Mouse (Mus musculus) cerebellum, adult 2 months (tissue): ENCODE data around the gene Rdh1. TPM values are rescaled to one million over a fixed set of nuclear protein-coding genes. Genes with fewer than 3 reads are reported as not detected.
A peak's percentile ranks its signal among the peaks of the same experiment; 100 is the strongest.

Experiments used
- DNase-seq, 2 experiments: peaks; one replicate each; pipeline ENCODE4 v3.0.0; 2021
- H3K27ac ChIP-seq: fragments of 200-500 bp; 2 replicates; pipeline ENCODE4 v1.5.1; 2012; ENCODE audit warnings: low read length, control low read depth, inconsistent platforms; ENCODE audit not compliant: insufficient read depth
- H3K27me3 ChIP-seq: fragments of 200-500 bp; 2 replicates; pipeline ENCODE4 v1.6.1; 2012; ENCODE audit warnings: inconsistent platforms, mild to moderate bottlenecking, low read length, moderate library complexity; ENCODE audit not compliant: control insufficient read depth, insufficient read depth
- H3K4me1 ChIP-seq: fragments of 200-500 bp; 2 replicates; pipeline ENCODE4 v1.6.1; 2011; ENCODE audit warnings: low read length; ENCODE audit not compliant: control insufficient read depth, insufficient read depth
- H3K4me3 ChIP-seq: fragments of 200-500 bp; replicated peaks from 2 replicates; pipeline ENCODE3; 2011; ENCODE audit warnings: mild to moderate bottlenecking, low read depth, low read length, control low read depth; ENCODE audit not compliant: insufficient read depth
- CTCF ChIP-seq: fragments of 200-500 bp; IDR thresholded peaks from 2 replicates; pipeline ENCODE4 v1.5.1; 2011; ENCODE audit warnings: low read depth, mild to moderate bottlenecking, control low read depth, low read length, moderate library complexity, borderline replicate concordance; ENCODE audit not compliant: insufficient read depth
- POLR2A ChIP-seq: fragments of 200-500 bp; IDR thresholded peaks from 2 replicates; pipeline ENCODE4 v1.6.1; 2011; ENCODE audit warnings: low read length, control low read depth, borderline replicate concordance; ENCODE audit not compliant: insufficient read depth
- WGBS: fragments of 180-500 bp; shearing (Covaris S2); methylation state at CpG from one replicate; pipeline ENCODE4 v1.1.7; 2018; 5-methylcytosine and 5-hydroxymethylcytosine counted together
- polyA plus RNA-seq: library from polyadenylated mRNA; depleted of rRNA; stranded (reverse); fragments of >200 nt; gene quantifications from 2 replicates; pipeline ENCODE4 v1.2.3, GENCODE M21; 2012

Gene Rdh1
- polyA plus RNA-seq, 1 experiment, result 0.15 TPM

- no peak for DNase-seq
- H3K4me3 ChIP-seq, result no peak overlapping the region
- H3K27me3 ChIP-seq, result no peaks in the 10 kb centered on the region
- H3K27ac ChIP-seq, result no peak overlapping the region
- no peaks in the 10 kb centered on the region; the same call in 1 of the 2 replicates for H3K4me1 ChIP-seq
- TF ChIP-seq POLR2A, result no peak
- no peak for TF ChIP-seq CTCF
- WGBS, result 73% methylated on average over 11 of the region's 11 CpGs
These were observed 29.1 kb upstream of the Rdh1 start for GRCm38 (mm10) chr10:127730285-127730932.

- Histone ChIP-seq H3K4me3 (no peak overlapping the region), H3K27ac (no peak overlapping the region), H3K4me1 (no peaks in the 10 kb centered on the region; the same call in 1 of the 2 replicates), H3K27me3 (no peaks in the 10 kb centered on the region)
- no peak for TF ChIP-seq CTCF
- TF ChIP-seq POLR2A, result no peak
- DNase-seq, result no peak
- 63% methylated on average over 9 of the region's 9 CpGs for WGBS
These were observed 28.6 kb upstream of the Rdh1 start for GRCm38 (mm10) chr10:127730933-127731310.

DNA sequence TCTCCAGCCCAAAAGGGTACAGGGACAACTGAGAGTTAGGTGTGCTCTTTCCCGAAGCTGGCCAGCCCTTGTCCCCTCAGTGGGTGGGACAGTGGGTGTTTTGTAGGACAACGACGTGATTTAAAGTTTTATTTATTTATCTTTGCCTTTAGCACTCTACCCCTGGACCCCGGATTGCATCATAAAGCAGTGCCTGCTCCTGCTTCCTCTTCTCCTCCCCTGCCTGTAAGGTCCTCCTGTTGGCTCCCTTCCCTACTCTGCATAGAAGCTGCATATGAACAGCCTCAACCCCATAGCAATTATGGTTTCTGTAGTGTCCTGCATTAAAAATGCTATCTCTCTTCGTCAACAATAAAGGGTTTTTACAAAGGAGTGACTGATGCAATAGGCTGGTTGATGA is 28.1 kb upstream of the Rdh1 start:
- DNase-seq, result no peak
- no peak overlapping the region for H3K4me3 ChIP-seq
- no peaks in the 10 kb centered on the region for H3K27me3 ChIP-seq
- H3K27ac ChIP-seq, result no peak overlapping the region
- no peaks in the 10 kb centered on the region; the same call in 1 of the 2 replicates for H3K4me1 ChIP-seq
- TF ChIP-seq CTCF (no peak), POLR2A (no peak)
- 63% methylated on average over 5 of the region's 5 CpGs for WGBS

- WGBS, result 42% methylated on average over 5 of the region's 5 CpGs
These were observed 25.1 kb upstream of the Rdh1 start for GRCm38 (mm10) chr10:127734434-127734833.

DNA sequence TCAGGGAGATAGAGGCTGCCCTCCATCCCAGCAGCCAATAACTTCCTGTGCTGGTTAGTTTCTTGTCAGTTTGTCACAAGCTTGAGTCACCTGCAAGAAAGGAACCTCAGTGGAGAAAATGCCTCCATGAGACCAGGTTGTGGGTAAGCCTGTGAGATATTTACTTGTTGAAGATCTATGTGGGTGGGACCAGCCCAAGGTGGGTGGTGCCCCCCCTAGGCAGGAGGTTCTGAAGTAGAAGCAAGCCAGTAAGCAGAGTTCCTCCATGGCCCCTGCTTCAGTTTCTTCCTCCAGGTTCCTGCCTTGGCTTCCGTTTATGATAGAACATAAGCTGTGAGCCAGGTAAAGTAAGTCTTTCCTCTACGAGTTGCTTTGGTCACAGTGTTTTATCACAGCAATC is 23.3 kb upstream of the Rdh1 start:
- DNase-seq, result no peak
- no peak for TF ChIP-seq CTCF
- no peak for TF ChIP-seq POLR2A
- WGBS, result 87% methylated on average over 2 of the region's 2 CpGs
- Histone ChIP-seq H3K4me3 (no peak overlapping the region), H3K27me3 (no peaks in the 10 kb centered on the region), H3K27ac (no peak overlapping the region), H3K4me1 (no peaks in the 10 kb centered on the region)

More at GRCm38 (mm10) chr10:127734434-127734833, 25.1 kb upstream of the Rdh1 start:
- H3K27me3 ChIP-seq, result no peaks in the 10 kb centered on the region
- TF ChIP-seq CTCF (peak; percentile 28; the same call in 1 of the 2 replicates), POLR2A (no peak)
- H3K27ac ChIP-seq, result no peak overlapping the region
- H3K4me3 ChIP-seq, result no peak overlapping the region
- DNase-seq, result no peak
- no peaks in the 10 kb centered on the region for H3K4me1 ChIP-seq

- Histone ChIP-seq H3K27me3 (no peaks in the 10 kb centered on the region), H3K4me1 (no peaks in the 10 kb centered on the region), H3K27ac (no peak overlapping the region), H3K4me3 (no peak overlapping the region)
- WGBS, result 57% methylated on average over 4 of the region's 4 CpGs
- TF ChIP-seq CTCF (no peak), POLR2A (no peak)
- DNase-seq, result no peak
These were observed 22.6 kb upstream of the Rdh1 start for GRCm38 (mm10) chr10:127736916-127737315.

DNA sequence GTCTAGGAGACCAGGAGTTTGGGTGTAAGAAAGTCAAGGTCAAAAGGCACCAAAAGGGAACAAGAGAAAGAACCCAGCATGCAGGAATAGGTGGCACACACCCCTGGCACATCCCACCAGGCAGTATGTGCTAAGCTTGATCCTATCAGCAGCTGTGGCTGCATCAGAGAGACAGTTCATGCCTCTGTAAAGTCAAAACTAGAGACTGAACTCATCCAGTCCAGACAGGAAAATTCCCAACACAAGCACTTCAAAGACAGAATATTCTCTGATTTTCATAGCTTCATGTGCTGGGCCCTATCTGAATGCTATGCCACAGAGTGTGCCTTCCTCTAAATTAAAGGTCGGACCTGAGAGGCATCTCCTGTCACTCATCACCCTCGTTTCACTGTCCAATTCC is 22.0 kb upstream of the Rdh1 start:
- no peak for TF ChIP-seq CTCF
- no peak for TF ChIP-seq POLR2A
- Histone ChIP-seq H3K4me3 (no peak overlapping the region), H3K4me1 (no peaks in the 10 kb centered on the region), H3K27me3 (no peaks in the 10 kb centered on the region), H3K27ac (no peak overlapping the region)
- 25% methylated on average over 2 of the region's 2 CpGs for WGBS
- DNase-seq, result no peak

GRCm38 (mm10) chr10:127738151-127738882 is 21.2 kb upstream of the Rdh1 start:
- no peaks in the 10 kb centered on the region for H3K4me1 ChIP-seq
- no peak overlapping the region for H3K27ac ChIP-seq
- DNase-seq, result peak in 1 of 2 experiments; percentile 21
- WGBS, result 16% methylated on average over 13 of the region's 13 CpGs
- no peak overlapping the region for H3K4me3 ChIP-seq
- TF ChIP-seq CTCF, result peak; percentile 57
- TF ChIP-seq POLR2A, result no peak
- no peaks in the 10 kb centered on the region for H3K27me3 ChIP-seq

DNA sequence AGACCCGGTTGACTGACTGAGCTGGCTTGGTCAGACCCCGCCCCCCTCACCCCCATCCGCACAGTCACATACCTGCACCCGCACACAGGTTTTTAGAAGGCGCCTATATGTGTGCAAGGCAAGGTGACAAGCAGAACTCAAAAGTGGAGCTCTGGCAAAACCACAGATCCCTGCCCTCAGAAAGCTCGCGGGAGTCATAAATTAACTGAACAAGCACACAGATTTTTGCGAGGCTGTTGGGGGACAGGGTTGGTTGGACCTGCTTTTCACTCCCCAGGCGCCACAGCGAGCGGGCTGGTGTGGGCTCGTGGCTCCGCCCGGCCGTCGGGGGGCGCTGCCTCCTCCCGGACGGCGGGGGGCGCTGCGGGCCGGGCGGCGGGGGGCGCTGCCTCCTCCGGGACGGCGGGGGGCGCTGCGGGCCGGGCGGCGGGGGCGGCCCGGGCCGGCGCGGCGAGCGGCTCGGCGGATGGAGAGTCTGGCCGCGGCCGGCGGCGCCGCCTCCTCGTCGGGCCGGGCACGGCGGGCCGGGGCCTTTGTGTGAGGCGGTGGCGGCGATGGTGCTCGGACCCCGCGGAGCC is 20.3 kb upstream of the Rdh1 start, which contains the start of gene Zbtb39:
TSS of gene Zbtb39 (plus strand) at position 456 of the 578 bp plus-strand sequence.
- H3K27ac ChIP-seq, result peak within 1 kb of the TSS; percentile 56; the same call in 1 of the 2 replicates
- peak; percentile 75 to 76 for DNase-seq
- WGBS, result 1% methylated on average over 57 of the region's 61 CpGs
- no peaks in the 10 kb centered on the region for H3K27me3 ChIP-seq
- TF ChIP-seq CTCF (no peak), POLR2A (no peak)
- no peaks in the 10 kb centered on the region; the same call in 1 of the 2 replicates for H3K4me1 ChIP-seq
- peak within 1 kb of the TSS; percentile 79 for H3K4me3 ChIP-seq
